28 mouse cellular contexts compared by ENCODE assay signal in genomic region chr8:95551577-95551976, GRCm38 (mm10). TPM values are rescaled to one million over a fixed set of nuclear protein-coding genes. Genes with fewer than 3 reads are reported as not detected.
"Had no signal": no experiment of that assay in that cellular context is flagged by ENCODE, and none has a peak within 500 bp of the region (broad histone marks: within the 10 kb centered on the region; RNA-seq: fewer than 3 reads in every experiment).

No protein-coding gene starts in this region.

- H3K36me3 ChIP-seq: limb, embryonic 10.5 days; limb, embryonic 13.5 days; midbrain, embryonic 12.5 days; midbrain, embryonic 15.5 days; neural tube, embryonic 13.5 days; stomach, embryonic 15.5 days had no signal

- DNase-seq: kidney, adult 2 months; kidney, postnatal 10 days; kidney, postnatal 36 days; layer of hippocampus, adult 9-11 months; lung, embryonic 14.5 days; retina, postnatal 1 day; right cerebral cortex, postnatal 25 days; spleen, adult 18-20 months; thymus, postnatal 25 days had no signal

- ATAC-seq: inflammation-experienced regulatory T-cells, adult 6 months; intestine, embryonic 16.5 days; lung, postnatal 0 days; midbrain, embryonic 15.5 days had no signal

- H3K4me3 ChIP-seq: layer of hippocampus, adult 2 months; limb, embryonic 10.5 days; limb, embryonic 13.5 days; midbrain, embryonic 12.5 days; midbrain, embryonic 15.5 days; myocyte; neural tube, embryonic 13.5 days; stomach, embryonic 15.5 days had no signal

- H3K27me3 ChIP-seq: limb, embryonic 13.5 days; midbrain, embryonic 12.5 days; midbrain, embryonic 15.5 days; neural tube, embryonic 13.5 days; stomach, embryonic 15.5 days had no signal

- H3K4me1 ChIP-seq: limb, embryonic 13.5 days; stomach, embryonic 15.5 days had no signal

- H3K27ac ChIP-seq: layer of hippocampus, adult 2 months; limb, embryonic 10.5 days; limb, embryonic 13.5 days; macrophage; midbrain, embryonic 12.5 days; midbrain, embryonic 15.5 days; neural tube, embryonic 13.5 days; stomach, embryonic 15.5 days had no signal

- H3K4me2 ChIP-seq: limb, embryonic 13.5 days; lung, embryonic 14.5 days; midbrain, embryonic 12.5 days; midbrain, embryonic 15.5 days; neural tube, embryonic 13.5 days; stomach, embryonic 15.5 days had no signal

- H3K9ac ChIP-seq: limb, embryonic 13.5 days; lung, embryonic 14.5 days; midbrain, embryonic 12.5 days; midbrain, embryonic 15.5 days; neural tube, embryonic 13.5 days; stomach, embryonic 15.5 days had no signal

- H3K9me3 ChIP-seq: limb, embryonic 10.5 days; limb, embryonic 13.5 days; midbrain, embryonic 12.5 days; midbrain, embryonic 15.5 days; neural tube, embryonic 13.5 days; stomach, embryonic 15.5 days had no signal

RNA-seq across cellular contexts. Expression of gene Ccdc113, which starts 17.7 kb away (rescaled TPM):
- total RNA-seq: liver, adult 2 months; megakaryocyte, adult 5-6 weeks; neutrophil, adult 5-6 weeks had no signal
- polyA plus RNA-seq: inflammation-experienced regulatory T-cells, adult 6 months; intestine, embryonic 16.5 days; limb, embryonic 10.5 days; liver, adult 2 months; macrophage; myocyte had no signal

RNA-seq across cellular contexts. Expression of gene Prss54, which starts 24.6 kb away (rescaled TPM):
- total RNA-seq: layer of hippocampus, postnatal 25 days; left cerebral cortex, adult 18-20 months; left cerebral cortex, postnatal 25 days; liver, adult 2 months; megakaryocyte, adult 5-6 weeks; neutrophil, adult 5-6 weeks had no signal
- polyA plus RNA-seq: inflammation-experienced regulatory T-cells, adult 6 months; intestine, embryonic 16.5 days; kidney, adult 2 months; limb, embryonic 10.5 days; limb, embryonic 13.5 days; liver, adult 2 months; lung, embryonic 14.5 days; lung, postnatal 0 days; macrophage; midbrain, embryonic 12.5 days; midbrain, embryonic 15.5 days; myocyte; neural tube, embryonic 13.5 days; stomach, embryonic 15.5 days; thymus, postnatal 0 days had no signal
